Mouse (Mus musculus) small intestine, adult 2 months (tissue): ENCODE measurements around the gene BC005624. TPM values are rescaled to one million over a fixed set of nuclear protein-coding genes. Genes with fewer than 3 reads are reported as not detected.

Source experiments
- H3K27ac ChIP-seq: fragments of 200-500 bp; 2 replicates; pipeline ENCODE4 v1.5.1; 2012; ENCODE audit warnings: low read depth, low read length, control low read depth, inconsistent platforms; ENCODE audit not compliant: insufficient read depth
- H3K27me3 ChIP-seq: fragments of 200-500 bp; 2 replicates; pipeline ENCODE4 v1.6.1; 2012; ENCODE audit warnings: mild to moderate bottlenecking, moderate library complexity, low read length, inconsistent platforms; ENCODE audit not compliant: control insufficient read depth, insufficient read depth
- H3K36me3 ChIP-seq: fragments of 200-500 bp; 2 replicates; pipeline ENCODE4 v1.6.1; 2012; ENCODE audit warnings: mild to moderate bottlenecking, low read length, control low read depth, inconsistent platforms; ENCODE audit not compliant: control insufficient read depth, insufficient read depth
- H3K4me1 ChIP-seq: fragments of 200-500 bp; 2 replicates; pipeline ENCODE4 v1.6.1; 2012; ENCODE audit warnings: low read length, inconsistent platforms, mixed read lengths; ENCODE audit not compliant: control insufficient read depth, insufficient read depth, insufficient read length
- H3K4me3 ChIP-seq: fragments of 200-500 bp; 2 replicates; pipeline ENCODE4 v1.5.1; 2012; ENCODE audit warnings: low read depth, mild to moderate bottlenecking, control low read depth, inconsistent platforms, low read length, moderate library complexity
- CTCF ChIP-seq: fragments of 200-500 bp; IDR thresholded peaks from 2 replicates; pipeline ENCODE4 v1.5.1; 2012; ENCODE audit warnings: low read depth, mild to moderate bottlenecking, control low read depth, inconsistent platforms, low read length, moderate library complexity, mixed read lengths; ENCODE audit not compliant: insufficient replicate concordance, insufficient read length; ENCODE audit errors: extremely low read depth
- POLR2A ChIP-seq: fragments of 200-500 bp; IDR thresholded peaks from 2 replicates; pipeline ENCODE4 v1.6.1; 2012; ENCODE audit warnings: low read depth, mild to moderate bottlenecking, control low read depth, inconsistent platforms, low read length, moderate library complexity
- WGBS: fragments of 180-500 bp; shearing (Covaris S2); methylation state at CpG from one replicate; pipeline ENCODE4 v1.1.7; 2018; 5-methylcytosine and 5-hydroxymethylcytosine counted together
- polyA plus RNA-seq: library from polyadenylated mRNA; depleted of rRNA; stranded (reverse); fragments of >200 nt; gene quantifications from 2 replicates; pipeline ENCODE4 v1.2.3, GENCODE M21; 2012; rRNA removed

The BC005624 gene
- polyA plus RNA-seq = 5.3 and 9.0 TPM in 2 replicates

DNA sequence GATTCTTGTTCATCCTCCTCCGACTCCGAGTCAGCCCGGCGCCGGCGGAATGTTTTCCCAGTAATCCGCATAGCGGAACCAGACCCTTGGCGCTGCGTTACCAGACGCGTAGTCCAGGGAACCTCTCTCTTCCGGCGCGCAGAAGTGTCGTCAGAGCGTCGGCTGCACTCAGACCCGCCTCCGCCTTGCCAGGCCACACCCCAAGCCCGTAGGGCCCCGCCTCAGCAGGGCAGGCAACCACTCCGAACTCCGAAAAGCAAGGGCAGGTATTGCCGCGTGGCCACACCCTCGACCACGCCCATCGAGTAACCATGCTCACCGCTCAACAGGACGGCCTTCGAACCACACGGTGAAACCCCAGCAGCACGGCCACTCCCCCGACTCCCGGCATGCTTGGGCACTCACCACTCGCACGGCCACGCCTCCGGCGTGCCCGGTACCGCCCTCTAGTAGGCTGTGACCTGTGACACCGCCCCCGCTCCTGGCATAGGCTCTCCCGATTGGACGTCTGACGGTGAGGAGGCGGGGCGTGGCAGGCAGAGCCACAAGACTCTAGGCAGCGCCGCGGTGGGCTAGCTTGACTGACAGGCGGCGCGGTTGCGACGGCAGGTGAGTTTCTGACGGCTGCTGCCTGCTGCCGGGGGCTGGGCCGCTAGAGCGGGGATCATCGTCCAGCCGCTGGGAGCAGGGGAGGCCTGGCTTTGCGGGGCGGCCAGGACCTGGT, at the start of gene BC005624, which contains the start of gene Usp20:
Gene BC005624 (minus strand): TSS at position 412 of the 724 bp plus-strand sequence.
Gene Usp20 (plus strand): TSS at position 490 of the 724 bp plus-strand sequence.
- TF ChIP-seq POLR2A (peak; percentile 70; the same call in 1 of the 2 replicates), CTCF (no peak)
- H3K27ac ChIP-seq = no peak within 1 kb of the TSS

DNA sequence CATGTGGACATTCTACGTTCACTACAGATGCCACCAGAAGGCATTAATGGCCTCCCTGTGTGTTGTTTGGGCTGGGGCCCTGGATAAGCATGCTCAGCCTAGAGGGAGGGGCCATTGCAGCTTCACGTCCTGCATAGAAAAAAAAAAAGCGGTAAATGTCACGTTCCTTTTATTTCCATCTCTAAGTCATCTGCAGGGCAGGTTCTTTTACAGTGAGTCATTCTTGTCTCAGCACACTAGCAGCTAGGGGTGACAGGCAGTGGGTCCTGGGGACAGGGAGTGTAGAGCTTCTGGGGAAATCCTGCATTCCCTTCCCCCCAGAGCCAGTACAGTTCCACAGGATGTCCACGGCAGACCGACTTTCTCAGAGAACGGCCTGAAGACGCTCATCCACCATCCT, 44.6 kb upstream of the BC005624 start:
- Histone ChIP-seq H3K36me3 (peaks cover under 1% of the 10 kb centered on the region; the same call in 1 of the 2 replicates), H3K4me3 (no peak overlapping the region), H3K4me1 (no peaks in the 10 kb centered on the region), H3K27me3 (no peaks in the 10 kb centered on the region), H3K27ac (no peak overlapping the region)
- 65% methylated on average over 8 of the region's 8 CpGs for WGBS
- TF ChIP-seq CTCF (no peak), POLR2A (no peak)

More for the DNA sequence above, at the start of gene BC005624, which contains the start of gene Usp20:
- peaks cover 20% of the 10 kb centered on the region for H3K36me3 ChIP-seq
- H3K4me3 ChIP-seq = peak within 1 kb of the TSS; percentile 91
- H3K4me1 ChIP-seq = peaks cover 8% of the 10 kb centered on the region
- no peaks in the 10 kb centered on the region for H3K27me3 ChIP-seq
- under 1% methylated on average over 66 of the region's 66 CpGs for WGBS

- H3K27ac ChIP-seq = no peak overlapping the region
- no peak overlapping the region for H3K4me3 ChIP-seq
Measured at GRCm38 (mm10) chr2:31025458-31025857, 43.5 kb upstream of the BC005624 start.

GRCm38 (mm10) chr2:31024618-31025370, 42.8 kb upstream of the BC005624 start:
- WGBS = 29% methylated on average over 5 of the region's 5 CpGs
- H3K4me3 ChIP-seq = no peak overlapping the region
- peaks cover 3% of the 10 kb centered on the region; the same call in 1 of the 2 replicates for H3K36me3 ChIP-seq
- H3K4me1 ChIP-seq = no peaks in the 10 kb centered on the region
- TF ChIP-seq POLR2A (no peak), CTCF (peak; percentile 94; the same call in 1 of the 2 replicates)
- no peaks in the 10 kb centered on the region for H3K27me3 ChIP-seq
- no peak overlapping the region for H3K27ac ChIP-seq

More at GRCm38 (mm10) chr2:31025458-31025857, 43.5 kb upstream of the BC005624 start:
- Histone ChIP-seq H3K4me1 (no peaks in the 10 kb centered on the region), H3K36me3 (peaks cover 3% of the 10 kb centered on the region; the same call in 1 of the 2 replicates), H3K27me3 (no peaks in the 10 kb centered on the region)
- 69% methylated on average over 3 of the region's 3 CpGs for WGBS
- TF ChIP-seq POLR2A (no peak), CTCF (no peak)

DNA sequence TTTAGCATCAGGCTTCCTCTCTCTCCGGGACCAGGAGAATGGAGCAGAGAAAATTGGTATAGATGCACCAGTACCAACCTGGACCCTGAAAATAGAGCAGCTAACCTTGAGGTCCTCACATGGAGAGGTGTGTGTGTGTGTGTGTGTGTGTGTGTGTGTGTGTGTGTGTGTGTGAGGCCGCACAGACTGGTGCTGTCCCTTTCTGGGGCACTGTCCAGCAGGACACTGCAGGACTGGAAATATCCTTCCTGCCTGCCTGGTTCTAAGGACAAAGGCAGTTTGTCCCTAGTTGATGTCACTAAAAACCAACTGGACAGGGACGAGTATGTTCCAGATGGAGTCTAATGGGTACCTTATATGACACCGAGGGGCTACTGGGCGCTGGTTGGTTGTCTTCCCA, 41.9 kb upstream of the BC005624 start:
- Histone ChIP-seq H3K4me1 (no peaks in the 10 kb centered on the region), H3K4me3 (no peak overlapping the region), H3K27ac (no peak overlapping the region), H3K36me3 (peaks cover 3% of the 10 kb centered on the region; the same call in 1 of the 2 replicates), H3K27me3 (no peaks in the 10 kb centered on the region)
- no peak for TF ChIP-seq CTCF
- TF ChIP-seq POLR2A = no peak
- WGBS = 65% methylated on average over 5 of the region's 5 CpGs

GRCm38 (mm10) chr2:31020202-31020601, 38.2 kb upstream of the BC005624 start:
- Histone ChIP-seq H3K4me1 (no peaks in the 10 kb centered on the region), H3K36me3 (peaks cover 3% of the 10 kb centered on the region; the same call in 1 of the 2 replicates), H3K27ac (no peak overlapping the region), H3K27me3 (no peaks in the 10 kb centered on the region), H3K4me3 (no peak overlapping the region)
- TF ChIP-seq CTCF (no peak), POLR2A (no peak)
- 98% methylated on average over 2 of the region's 2 CpGs for WGBS

DNA sequence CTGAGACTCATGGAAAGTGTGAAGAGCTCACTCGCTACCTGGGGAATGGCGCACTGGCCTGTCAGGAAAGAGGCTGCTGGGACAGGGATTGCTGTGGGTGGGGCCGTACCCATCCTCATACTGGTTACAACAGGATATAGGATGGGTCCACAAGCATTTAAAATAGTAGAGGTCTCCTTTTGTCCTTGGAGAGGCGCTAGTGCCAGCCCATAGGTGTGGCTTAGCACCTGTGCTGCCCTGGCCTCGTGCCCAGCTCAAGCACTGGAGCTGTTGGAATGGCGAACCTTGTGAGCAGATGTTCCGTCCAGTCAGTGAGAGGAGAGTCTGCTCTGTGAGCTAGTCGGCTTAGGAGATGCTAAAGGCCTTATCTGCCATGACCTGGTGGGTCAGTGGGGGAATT, 37.0 kb upstream of the BC005624 start:
- Histone ChIP-seq H3K27ac (no peak overlapping the region), H3K4me3 (no peak overlapping the region), H3K36me3 (peaks cover 3% of the 10 kb centered on the region; the same call in 1 of the 2 replicates), H3K27me3 (no peaks in the 10 kb centered on the region), H3K4me1 (no peaks in the 10 kb centered on the region)
- TF ChIP-seq CTCF = no peak
- no peak for TF ChIP-seq POLR2A
- WGBS = 49% methylated on average over 8 of the region's 8 CpGs
